Mouse (Mus musculus) heart, embryonic 13.5 days (tissue): Measurements from ENCODE around the gene Ttc27. TPM values are rescaled to one million over a fixed set of nuclear protein-coding genes. Genes with fewer than 3 reads are reported as not detected.

Experiments
- ATAC-seq: fragments of 200-750 bp; cut with Nextera tagmentation; 2 replicates; pipeline ENCODE4 v1.8.0; 2017; ENCODE audit warnings: moderate TSS enrichment; ENCODE audit not compliant: insufficient number of reproducible peaks, low FRiP score, low TSS enrichment; ENCODE audit errors: extremely low read depth
- H3K27ac ChIP-seq: fragments of 300-500 bp; sonication (generic); replicated peaks from 2 replicates; pipeline ENCODE4 v1.5.1; 2015; ENCODE audit warnings: moderate library complexity, mild to moderate bottlenecking, inconsistent platforms
- H3K27me3 ChIP-seq: fragments of 300-500 bp; sonication (generic); replicated peaks from 2 replicates; pipeline ENCODE4 v1.6.1; 2015; ENCODE audit warnings: mild to moderate bottlenecking, inconsistent platforms
- H3K36me3 ChIP-seq: fragments of 300-500 bp; sonication (generic); 2 replicates; pipeline ENCODE4 v1.6.1; 2015; ENCODE audit warnings: mild to moderate bottlenecking, inconsistent platforms
- H3K4me1 ChIP-seq: fragments of 300-500 bp; sonication (generic); 2 replicates; pipeline ENCODE4 v1.6.1; 2015; ENCODE audit warnings: inconsistent platforms
- H3K4me2 ChIP-seq: fragments of 300-500 bp; sonication (generic); 2 replicates; pipeline ENCODE4 v1.6.1; 2015; ENCODE audit warnings: inconsistent platforms, mild to moderate bottlenecking, moderate library complexity
- H3K4me3 ChIP-seq: fragments of 300-500 bp; sonication (generic); 2 replicates; pipeline ENCODE4 v1.5.1; 2015; ENCODE audit warnings: moderate library complexity, mild to moderate bottlenecking, inconsistent platforms
- H3K9ac ChIP-seq: fragments of 300-500 bp; sonication (generic); 2 replicates; pipeline ENCODE4 v1.6.1; 2015; ENCODE audit warnings: inconsistent platforms, mild to moderate bottlenecking, moderate library complexity
- H3K9me3 ChIP-seq: fragments of 300-500 bp; sonication (generic); 2 replicates; pipeline ENCODE4 v1.6.1; 2016; ENCODE audit warnings: inconsistent platforms
- WGBS: fragments of 180-500 bp; shearing (Covaris S2); methylation state at CpG from one replicate; pipeline ENCODE4 v1.1.7; 2015; ENCODE audit warnings: mixed read lengths; 5-methylcytosine and 5-hydroxymethylcytosine counted together
- polyA plus RNA-seq: library from polyadenylated mRNA; unstranded; fragments of >200 nt; fragmentation: Nextera tagmentation; extraction: Ambion mirVana; gene quantifications from 2 replicates; pipeline ENCODE4 v1.2.1, GENCODE M21; 2015

The Ttc27 gene
- polyA plus RNA-seq, 1 experiment from 2014 or later = 15.2 TPM

- H3K9ac ChIP-seq = no peak overlapping the region
- 0 out of 2 replicates have a peak overlapping the region, but pooled peaks have one; percentile 66 for H3K27ac ChIP-seq
- H3K4me1 ChIP-seq = peaks cover 52% of the 10 kb centered on the region
- no peak for ATAC-seq
- no peak overlapping the region for H3K4me3 ChIP-seq
- WGBS = 52% methylated on average over 3 of the region's 3 CpGs
- H3K9me3 ChIP-seq = peaks cover 3% of the 10 kb centered on the region; the same call in 1 of the 2 replicates
- no peaks in the 10 kb centered on the region for H3K27me3 ChIP-seq
- no peak overlapping the region for H3K4me2 ChIP-seq
- peaks cover 4% of the 10 kb centered on the region; the same call in 1 of the 2 replicates for H3K36me3 ChIP-seq
Observed at GRCm38 (mm10) chr17:74841721-74842120, 124.2 kb downstream of the Ttc27 start.

DNA sequence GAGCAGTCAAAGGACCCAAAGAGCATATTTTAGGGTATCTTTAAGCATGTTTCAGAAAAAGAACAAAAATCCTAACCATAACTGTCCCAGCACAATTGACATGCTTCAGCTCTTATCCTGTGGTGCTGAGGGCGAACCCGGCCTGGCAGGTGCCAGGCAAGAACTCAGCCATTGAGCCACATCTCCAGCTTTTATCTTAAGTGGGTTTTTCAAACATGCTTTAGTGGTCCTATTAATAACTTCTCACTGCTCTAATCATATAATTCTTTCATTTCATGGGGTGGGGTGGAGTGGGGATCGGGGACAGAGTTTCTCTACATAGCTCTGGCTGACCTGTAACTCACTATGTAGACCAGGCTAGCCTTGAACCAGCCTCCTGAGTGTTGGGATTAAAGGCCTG is 125.1 kb downstream of the Ttc27 start:
- Histone ChIP-seq H3K27me3 (no peaks in the 10 kb centered on the region), H3K4me1 (peaks cover 53% of the 10 kb centered on the region), H3K27ac (peak overlapping the region; percentile 66), H3K36me3 (peaks cover 4% of the 10 kb centered on the region; the same call in 1 of the 2 replicates), H3K4me3 (no peak overlapping the region), H3K4me2 (no peak overlapping the region), H3K9me3 (peaks cover 3% of the 10 kb centered on the region; the same call in 1 of the 2 replicates), H3K9ac (no peak overlapping the region)
- 39% methylated on average over 3 of the region's 3 CpGs for WGBS
- no peak for ATAC-seq

DNA sequence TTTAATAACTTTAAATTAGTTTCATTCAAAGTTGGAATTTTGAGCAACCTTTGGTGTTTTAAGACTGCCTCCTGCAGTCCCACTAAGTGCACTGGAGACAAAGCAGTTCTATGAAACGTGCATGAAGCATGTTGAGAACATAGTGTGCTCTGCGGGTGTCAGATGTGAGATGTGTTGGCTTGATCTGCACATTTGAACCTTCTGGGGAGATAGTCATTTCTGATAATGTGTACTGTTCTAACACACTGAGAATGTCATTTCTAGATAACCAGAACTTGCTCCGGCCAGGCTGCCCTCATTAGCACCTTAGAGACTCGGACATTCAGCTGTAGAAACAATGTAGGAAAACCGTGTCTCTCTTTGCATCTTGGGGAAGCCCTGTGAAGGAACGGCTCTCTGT is 126.0 kb downstream of the Ttc27 start:
- no peak for ATAC-seq

GRCm38 (mm10) chr17:74846031-74846891 is 128.7 kb downstream of the Ttc27 start:
- H3K36me3 ChIP-seq = no peaks in the 10 kb centered on the region
- H3K4me1 ChIP-seq = peaks cover 53% of the 10 kb centered on the region
- 49% methylated on average over 10 of the region's 10 CpGs for WGBS
- H3K27ac ChIP-seq = peak overlapping the region; percentile 68
- no peak overlapping the region for H3K4me2 ChIP-seq
- 0 out of 2 replicates have a peak overlapping the region, but pooled peaks have one; percentile 34 for H3K9ac ChIP-seq
- no peak overlapping the region for H3K4me3 ChIP-seq
- H3K9me3 ChIP-seq = no peaks in the 10 kb centered on the region
- H3K27me3 ChIP-seq = no peaks in the 10 kb centered on the region
- ATAC-seq = no peak

More for the DNA sequence above, 126.0 kb downstream of the Ttc27 start:
- Histone ChIP-seq H3K4me2 (no peak overlapping the region), H3K36me3 (peaks cover 4% of the 10 kb centered on the region; the same call in 1 of the 2 replicates), H3K4me1 (peaks cover 53% of the 10 kb centered on the region), H3K9me3 (peaks cover 3% of the 10 kb centered on the region; the same call in 1 of the 2 replicates), H3K9ac (no peak overlapping the region), H3K27me3 (no peaks in the 10 kb centered on the region), H3K4me3 (no peak overlapping the region), H3K27ac (peak overlapping the region; percentile 30)
- WGBS = 54% methylated on average over 6 of the region's 6 CpGs

DNA sequence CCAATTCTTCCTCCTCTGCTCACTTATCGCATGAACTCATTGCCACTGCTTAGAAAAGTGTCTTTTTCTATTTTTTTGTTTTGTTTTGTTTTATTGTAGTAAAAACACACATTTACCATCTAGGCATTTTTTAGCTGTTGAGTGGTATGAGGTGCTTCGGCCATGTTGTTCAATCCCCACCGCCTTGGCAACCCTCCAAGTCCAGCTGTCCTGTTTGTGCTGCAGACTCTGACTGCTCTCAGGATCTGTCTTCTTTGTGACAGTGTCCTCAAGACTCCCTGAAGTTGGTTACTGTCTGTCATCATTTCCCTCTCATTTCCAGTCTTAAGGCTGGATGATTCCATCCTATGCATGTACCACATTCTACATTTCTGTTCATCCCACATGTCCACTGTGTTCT is 132.7 kb downstream of the Ttc27 start:
- Histone ChIP-seq H3K27ac (no peak overlapping the region), H3K36me3 (no peaks in the 10 kb centered on the region), H3K9ac (no peak overlapping the region), H3K4me2 (no peak overlapping the region), H3K27me3 (no peaks in the 10 kb centered on the region), H3K4me1 (peaks cover 22% of the 10 kb centered on the region), H3K4me3 (no peak overlapping the region), H3K9me3 (no peaks in the 10 kb centered on the region)
- WGBS = 75% methylated on average over 3 of the region's 3 CpGs
- no peak for ATAC-seq

DNA sequence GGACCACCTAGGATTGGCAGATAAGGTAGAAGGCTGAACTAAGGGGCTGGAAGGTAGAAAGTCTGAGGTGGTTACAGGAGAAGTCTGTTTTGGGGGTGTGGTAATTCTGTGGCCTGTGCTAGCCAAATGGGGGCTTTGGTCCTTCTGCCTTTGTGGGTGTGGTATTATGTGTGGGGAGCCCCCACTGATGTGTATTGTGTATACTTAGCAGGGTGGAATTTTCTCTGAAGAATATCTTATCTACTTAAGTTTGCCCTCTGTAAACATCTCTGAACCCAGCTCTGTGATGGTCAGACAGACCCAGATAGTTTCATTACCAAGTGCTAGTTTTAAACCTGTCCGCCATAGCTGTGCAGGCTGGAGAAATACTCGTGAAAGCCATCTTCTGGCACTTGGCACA is 141.8 kb downstream of the Ttc27 start:
- no peak overlapping the region for H3K27ac ChIP-seq
- H3K4me3 ChIP-seq = no peak overlapping the region
- no peaks in the 10 kb centered on the region for H3K9me3 ChIP-seq
- peaks cover 22% of the 10 kb centered on the region for H3K4me1 ChIP-seq
- H3K36me3 ChIP-seq = peaks cover 5% of the 10 kb centered on the region; the same call in 1 of the 2 replicates
- WGBS = 63% methylated on average over 2 of the region's 2 CpGs
- H3K4me2 ChIP-seq = no peak overlapping the region
- no peaks in the 10 kb centered on the region for H3K27me3 ChIP-seq
- no peak for ATAC-seq
- no peak overlapping the region for H3K9ac ChIP-seq

DNA sequence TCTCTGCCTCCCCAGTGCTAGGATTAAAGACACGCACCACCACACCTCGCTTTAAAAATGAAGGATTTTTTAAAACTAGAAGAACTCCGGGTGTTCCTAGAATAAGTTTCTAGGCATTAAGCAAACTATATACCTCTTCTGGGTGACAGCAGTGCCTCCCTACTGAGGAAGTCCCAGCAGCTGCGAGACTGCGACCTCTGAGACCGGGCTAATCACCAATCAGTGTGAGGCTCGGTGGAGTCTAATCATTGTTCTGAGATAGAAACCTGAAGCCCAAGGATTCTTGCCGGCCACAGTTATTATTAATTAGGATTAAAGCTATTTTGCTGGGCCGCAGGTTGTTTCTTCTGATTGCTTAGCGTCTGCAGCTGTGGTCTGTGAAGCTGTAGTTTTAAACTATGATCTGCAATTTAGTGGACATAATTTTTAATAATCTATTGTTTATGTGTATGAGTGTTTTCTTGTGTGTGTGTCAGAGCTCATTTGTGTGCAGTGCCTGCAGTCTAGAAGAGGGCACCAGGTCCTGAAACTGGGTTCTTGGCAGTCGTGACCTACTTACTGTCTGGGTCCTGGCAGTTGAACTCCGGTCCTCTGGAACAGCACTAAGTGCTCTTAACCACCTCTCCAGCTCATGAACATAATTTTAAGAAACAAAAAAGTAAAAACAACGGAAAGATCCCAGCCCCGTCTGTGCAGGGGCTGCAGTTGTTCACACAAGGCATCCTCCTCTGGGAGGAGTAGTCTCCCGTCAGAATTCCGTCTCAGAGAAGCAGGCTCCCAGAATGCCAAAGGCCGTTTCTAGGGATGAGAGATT is 142.9 kb downstream of the Ttc27 start:
- H3K4me2 ChIP-seq = no peak overlapping the region
- no peak overlapping the region for H3K27ac ChIP-seq
- no peak for ATAC-seq
- peaks cover 24% of the 10 kb centered on the region for H3K4me1 ChIP-seq
- H3K36me3 ChIP-seq = peaks cover 5% of the 10 kb centered on the region; the same call in 1 of the 2 replicates
- H3K4me3 ChIP-seq = no peak overlapping the region
- 62% methylated on average over 17 of the region's 17 CpGs for WGBS
- H3K9ac ChIP-seq = 0 out of 2 replicates have a peak overlapping the region, but pooled peaks have one; percentile 21
- no peaks in the 10 kb centered on the region for H3K27me3 ChIP-seq
- no peaks in the 10 kb centered on the region for H3K9me3 ChIP-seq

GRCm38 (mm10) chr17:74863845-74864244 is 146.3 kb downstream of the Ttc27 start:
- Histone ChIP-seq H3K4me1 (peaks cover 59% of the 10 kb centered on the region), H3K9ac (no peak overlapping the region), H3K4me3 (no peak overlapping the region), H3K27me3 (no peaks in the 10 kb centered on the region), H3K4me2 (no peak overlapping the region), H3K36me3 (peaks cover 5% of the 10 kb centered on the region; the same call in 1 of the 2 replicates), H3K27ac (no peak overlapping the region), H3K9me3 (no peaks in the 10 kb centered on the region)
- 70% methylated on average over 5 of the region's 5 CpGs for WGBS
- ATAC-seq = no peak

DNA sequence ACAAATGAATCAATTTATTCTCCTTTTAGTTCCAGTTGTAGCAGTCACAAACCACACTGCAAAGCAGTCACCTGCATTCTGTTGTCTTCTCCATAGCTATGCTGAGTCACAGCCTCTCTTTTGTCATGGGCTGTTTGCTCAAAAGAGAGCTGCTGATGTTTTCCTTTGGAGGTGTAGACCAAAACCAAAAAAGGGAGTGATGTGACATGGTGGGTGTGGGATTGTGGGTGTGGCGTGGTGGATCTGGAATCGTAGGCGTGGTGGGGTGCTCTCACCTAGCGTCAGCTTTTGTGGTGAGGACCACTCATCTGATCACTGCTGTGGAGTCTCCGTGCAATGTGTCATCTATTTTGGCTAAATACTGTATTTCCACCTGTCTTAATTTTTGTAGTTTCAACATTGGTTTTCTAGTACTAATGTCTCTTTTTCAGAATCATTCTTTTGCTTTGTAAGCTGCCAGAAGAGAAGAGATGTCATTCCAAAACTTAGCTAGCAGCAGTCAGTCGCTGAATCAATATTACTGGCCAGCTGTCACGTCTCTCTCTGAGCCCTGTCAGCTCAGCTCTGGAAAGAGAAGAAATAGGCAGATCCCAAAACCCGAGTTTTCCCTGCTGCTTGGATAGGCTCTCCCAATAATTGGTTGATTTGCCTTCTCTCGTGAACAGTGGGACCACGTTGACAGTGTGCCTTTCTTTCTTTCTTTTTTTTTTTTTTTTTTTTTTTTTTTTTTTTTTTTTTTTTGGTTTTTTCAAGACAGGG is 147.4 kb downstream of the Ttc27 start:
- Histone ChIP-seq H3K27me3 (no peaks in the 10 kb centered on the region), H3K4me2 (no peak overlapping the region), H3K36me3 (peaks cover 5% of the 10 kb centered on the region; the same call in 1 of the 2 replicates), H3K9ac (no peak overlapping the region), H3K9me3 (no peaks in the 10 kb centered on the region), H3K27ac (no peak overlapping the region), H3K4me1 (peaks cover 60% of the 10 kb centered on the region), H3K4me3 (no peak overlapping the region)
- no peak for ATAC-seq
- WGBS = 77% methylated on average over 10 of the region's 10 CpGs

- Histone ChIP-seq H3K36me3 (peaks cover 5% of the 10 kb centered on the region; the same call in 1 of the 2 replicates), H3K9ac (peak overlapping the region; percentile 68), H3K27me3 (no peaks in the 10 kb centered on the region), H3K4me2 (peak overlapping the region; percentile 46), H3K4me3 (no peak overlapping the region), H3K9me3 (no peaks in the 10 kb centered on the region), H3K27ac (peak overlapping the region; percentile 97), H3K4me1 (peaks cover 65% of the 10 kb centered on the region)
- no peak for ATAC-seq
- WGBS = 57% methylated on average over 16 of the region's 16 CpGs
Observed at GRCm38 (mm10) chr17:74865694-74866564, 148.4 kb downstream of the Ttc27 start.
